Mouse (Mus musculus) left cerebral cortex, postnatal 10 days (tissue): Measurements from ENCODE around the gene Fndc1. TPM values are rescaled to one million over a fixed set of nuclear protein-coding genes. Genes with fewer than 3 reads are reported as not detected.
A peak's percentile ranks its signal among the peaks of the same experiment; 100 is the strongest.

Experiments used
- DNase-seq, 2 experiments: peaks; one replicate each; pipeline ENCODE4 v3.0.0; 2021 to 2022; ENCODE audit warnings: low spot score in 2 of 2, mixed read lengths in 1 of 2; ENCODE audit errors: extremely low spot score in 1 of 2
- intact Hi-C: fragments of 180-260 bp; cut with DNase I; formaldehyde crosslinking; loops from one replicate; pipeline ENCODE4 v1.15.1; 2025
- total RNA-seq, 2 experiments: library from RNA; stranded (reverse); gene quantifications; 2 replicates each; pipeline ENCODE4 v1.2.3; 2021

The Fndc1 gene
- total RNA-seq, 2 experiments from 2014 or later = 10.2 to 10.9 TPM

GRCm38 (mm10) chr17:7827586-7827985 is 484 bp upstream of the Fndc1 start:
- intact Hi-C loops = loop anchor here (2.0 to 10.0 kb wide), 2 partner anchors 223 to 385 kb away; no protein-coding TSS in a partner anchor
- peak in 1 of 2 experiments; percentile 59 for DNase-seq

DNA sequence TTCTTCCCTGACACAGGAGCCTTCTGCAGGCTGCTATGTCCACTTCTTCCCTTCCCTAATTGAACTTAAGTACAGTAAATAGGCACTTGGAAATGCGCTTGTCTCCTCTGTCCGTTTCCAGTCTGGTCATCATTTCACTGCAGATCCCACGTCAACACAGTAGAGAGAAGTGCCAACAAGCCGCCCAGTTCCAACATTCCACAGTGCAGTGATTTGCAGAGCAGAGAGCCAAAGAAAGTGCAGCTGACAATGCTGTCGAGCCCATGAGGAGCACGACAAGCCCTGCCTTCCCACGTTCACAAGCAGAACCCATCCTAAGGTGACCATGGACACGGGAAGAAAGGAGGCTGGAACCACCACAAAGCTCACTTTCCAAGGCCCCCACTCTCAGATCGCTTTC is 1.7 kb downstream of the Fndc1 start:
- intact Hi-C loops = loop anchor here (10.0 kb wide), 1 partner anchor 221 kb away; no protein-coding TSS in a partner anchor
- no peak for DNase-seq

- intact Hi-C loops = loop anchor here (10.0 kb wide), 1 partner anchor 217 kb away; no protein-coding TSS in a partner anchor
- peak; percentile 61 to 67 for DNase-seq
These were observed 5.4 kb downstream of the Fndc1 start for GRCm38 (mm10) chr17:7821553-7822186.

GRCm38 (mm10) chr17:7820176-7820575 is 6.9 kb downstream of the Fndc1 start:
- DNase-seq = no peak
- intact Hi-C loops = loop anchor here (10.0 kb wide), 1 partner anchor 215 kb away; no protein-coding TSS in a partner anchor

DNA sequence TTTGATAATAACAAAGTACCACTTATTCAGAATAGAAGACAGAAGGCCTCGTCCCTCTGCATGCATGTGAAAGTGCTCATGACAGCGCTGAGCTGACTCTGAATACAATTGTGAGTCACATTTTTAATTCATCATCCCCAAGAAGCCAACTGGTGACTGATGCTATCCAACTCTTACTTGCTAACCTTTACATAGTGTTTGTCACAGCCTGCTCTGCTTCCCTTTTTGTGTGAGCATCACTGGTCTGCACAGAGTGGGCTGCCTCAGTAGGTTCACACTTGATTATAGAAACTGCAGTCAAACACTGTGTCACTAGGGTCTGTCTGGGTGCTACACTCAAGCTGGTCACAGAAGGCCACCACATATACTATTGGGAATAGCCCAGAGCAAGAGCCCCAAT is 10.5 kb downstream of the Fndc1 start:
- no peak for DNase-seq
- intact Hi-C loops = no loop called here

GRCm38 (mm10) chr17:7814433-7814832 is 12.7 kb downstream of the Fndc1 start:
- DNase-seq = no peak
- intact Hi-C loops = no loop called here

- intact Hi-C loops = no loop called here
- no peak for DNase-seq
These were observed 19.1 kb downstream of the Fndc1 start for GRCm38 (mm10) chr17:7808043-7808442.

- intact Hi-C loops = no loop called here
- DNase-seq = no peak
These were observed 22.0 kb downstream of the Fndc1 start for GRCm38 (mm10) chr17:7805105-7805504.

GRCm38 (mm10) chr17:7802483-7802882 is 24.6 kb downstream of the Fndc1 start:
- no peak for DNase-seq
- intact Hi-C loops = no loop called here

DNA sequence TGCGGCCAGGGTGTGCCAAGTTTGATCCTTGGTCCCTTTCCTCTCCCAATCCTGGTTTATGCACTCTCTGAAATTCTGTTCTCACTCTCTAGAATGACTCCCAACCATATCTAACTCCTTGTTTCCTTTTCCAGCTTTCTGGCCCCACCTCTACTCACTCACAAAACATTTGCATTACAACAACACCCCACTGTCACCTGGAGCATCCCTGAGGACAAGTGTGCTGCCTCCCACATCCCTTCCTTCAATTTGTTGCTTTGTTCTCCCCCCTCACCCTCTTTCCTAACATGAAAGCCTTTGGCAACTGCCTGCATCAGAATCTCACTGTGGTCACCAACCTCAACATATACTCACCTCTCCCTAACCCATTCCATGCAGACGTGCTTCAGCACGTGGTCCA is 27.2 kb downstream of the Fndc1 start:
- no peak for DNase-seq

DNA sequence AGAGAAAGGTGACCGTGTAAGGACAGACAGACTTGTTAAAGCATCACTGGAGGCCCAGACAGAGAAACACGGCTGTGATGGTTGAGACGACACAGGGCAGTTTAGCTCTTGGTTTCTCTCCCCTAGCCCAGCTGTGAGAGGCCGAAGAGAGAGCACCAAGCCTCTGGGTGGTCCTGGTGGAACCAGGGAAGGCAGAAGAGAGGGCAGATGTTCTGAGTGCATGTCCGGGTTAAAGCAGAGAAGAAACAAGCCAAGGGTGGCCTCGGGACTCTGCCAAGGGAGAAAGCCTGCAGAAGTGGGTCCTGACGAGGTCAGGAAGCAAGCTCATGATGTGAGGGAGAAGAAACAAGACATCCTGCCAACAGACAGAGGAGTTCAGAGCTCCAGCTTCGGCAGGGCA is 31.5 kb downstream of the Fndc1 start:
- intact Hi-C loops = no loop called here
- DNase-seq = no peak

More for the DNA sequence above, 27.2 kb downstream of the Fndc1 start:
- intact Hi-C loops = no loop called here

DNA sequence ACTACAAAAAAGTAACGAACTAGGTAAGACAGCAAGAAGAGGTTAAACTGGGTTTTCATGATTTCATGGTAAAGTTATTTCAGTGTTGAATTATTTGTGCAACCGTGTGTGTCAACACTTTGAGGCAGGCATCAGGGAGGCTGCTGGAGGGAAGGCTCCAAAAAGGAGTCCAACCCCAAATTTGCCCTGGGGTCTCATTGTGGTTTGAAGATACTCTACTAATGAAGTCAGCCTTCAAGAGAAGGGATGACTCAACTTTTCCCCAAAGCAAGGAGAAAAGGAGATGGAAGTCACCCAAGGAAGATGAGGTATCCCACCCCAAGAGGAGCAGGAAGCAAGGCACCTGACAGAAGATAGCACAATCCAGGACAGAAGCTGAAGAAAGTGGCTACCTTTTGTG is 31.9 kb downstream of the Fndc1 start:
- intact Hi-C loops = no loop called here
- DNase-seq = no peak

DNA sequence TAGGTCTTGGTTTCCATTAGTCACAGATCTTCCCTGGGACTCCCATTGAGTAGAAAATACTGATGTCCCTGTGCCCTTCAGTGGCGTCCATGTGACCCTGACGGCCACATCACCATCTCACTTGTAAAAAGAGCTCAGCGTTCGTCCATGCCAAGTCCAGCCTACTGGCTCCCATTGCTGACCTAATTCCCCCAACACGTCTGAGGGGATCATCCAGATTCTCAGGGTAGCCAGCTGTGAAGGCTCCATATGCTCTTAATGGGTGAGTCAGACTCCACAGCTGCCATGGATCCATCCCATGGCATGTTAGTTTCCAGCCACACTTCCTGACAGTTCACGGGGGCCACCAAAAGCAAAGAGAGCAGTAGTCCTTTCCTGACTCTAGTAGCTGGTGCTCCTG is 33.0 kb downstream of the Fndc1 start:
- intact Hi-C loops = no loop called here

DNA sequence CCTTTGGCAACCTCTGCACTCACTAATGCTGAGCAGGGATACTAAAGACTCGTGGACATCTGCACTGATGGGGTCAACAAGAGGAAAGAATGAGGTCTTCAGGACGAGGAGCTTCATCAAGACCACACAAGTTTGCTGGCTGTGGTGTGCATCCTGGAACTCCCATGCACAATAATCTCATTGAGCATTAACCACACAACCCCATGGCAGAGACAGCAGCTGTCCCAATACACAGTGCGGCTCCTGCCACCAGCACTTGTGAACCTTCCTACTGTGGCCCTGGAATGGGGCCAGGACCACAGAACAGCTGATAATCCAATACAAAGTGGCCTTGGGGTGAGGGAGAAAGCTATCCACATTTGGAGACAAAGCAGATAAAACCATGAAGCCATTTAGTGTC is 36.6 kb downstream of the Fndc1 start:
- intact Hi-C loops = no loop called here
- DNase-seq = no peak

More for the DNA sequence above, 33.0 kb downstream of the Fndc1 start:
- DNase-seq = no peak

DNA sequence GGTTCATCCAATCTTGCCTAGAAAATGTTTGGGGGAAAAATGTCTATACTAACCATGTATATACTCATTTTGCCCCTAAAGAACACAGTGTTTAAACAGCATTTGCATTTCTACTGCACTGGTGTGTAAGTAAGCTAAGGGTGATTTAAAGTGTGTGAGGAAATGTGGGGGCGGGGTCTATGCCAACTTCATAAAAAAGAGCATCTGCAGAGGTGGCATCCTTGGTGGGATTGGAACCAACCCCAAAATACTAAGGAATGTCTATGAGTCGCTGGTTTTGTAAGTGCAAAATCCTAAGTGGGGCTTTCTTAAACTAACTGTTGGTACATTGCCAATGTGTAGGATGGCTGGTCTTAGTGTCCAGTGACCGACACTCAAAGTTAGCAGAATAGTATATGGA is 53.0 kb downstream of the Fndc1 start:
- DNase-seq = no peak
- intact Hi-C loops = no loop called here

GRCm38 (mm10) chr17:7759786-7760185 is 67.3 kb downstream of the Fndc1 start:
- intact Hi-C loops = no loop called here

DNA sequence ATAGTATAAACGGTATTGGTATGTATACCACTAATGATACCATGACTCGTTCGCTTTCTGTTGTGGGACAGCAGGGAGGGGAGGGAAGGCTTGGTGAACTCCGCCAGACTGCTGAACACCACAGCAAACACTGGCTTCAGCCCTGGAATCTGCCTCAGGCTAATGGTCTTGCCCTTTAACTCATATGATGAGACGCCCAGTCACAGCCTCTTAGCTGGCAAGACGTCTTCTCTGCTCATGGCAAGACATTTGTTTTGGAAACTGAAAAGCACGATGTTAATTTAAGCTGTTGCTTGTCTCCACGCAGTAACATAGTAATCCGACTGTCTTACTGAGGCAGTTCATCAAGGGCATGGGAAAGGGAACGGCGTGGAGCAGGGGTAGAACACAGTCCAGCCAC is 72.1 kb downstream of the Fndc1 start:
- intact Hi-C loops = no loop called here

More at GRCm38 (mm10) chr17:7759786-7760185, 67.3 kb downstream of the Fndc1 start:
- DNase-seq = no peak

DNA sequence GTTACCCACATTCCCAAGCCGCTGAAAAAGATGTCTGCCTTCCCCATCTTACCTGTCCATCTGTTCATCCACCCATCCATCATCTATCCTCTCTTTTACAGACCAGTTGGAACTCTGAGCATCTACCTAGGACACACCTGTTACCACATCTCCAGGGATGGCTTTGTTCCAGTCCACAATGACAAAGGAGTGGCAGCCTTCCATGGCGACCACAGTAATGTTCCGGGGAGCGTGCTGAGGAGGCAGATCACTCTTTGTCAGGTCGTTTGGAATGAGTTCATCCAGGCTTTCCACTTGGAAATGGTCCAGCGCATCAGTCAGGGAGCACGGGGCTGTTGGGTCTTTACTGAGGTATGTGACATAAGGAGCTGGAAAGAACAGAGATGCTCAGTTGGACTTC is 73.7 kb downstream of the Fndc1 start:
- no peak for DNase-seq
- intact Hi-C loops = no loop called here

More for the DNA sequence above, 72.1 kb downstream of the Fndc1 start:
- DNase-seq = no peak

DNA sequence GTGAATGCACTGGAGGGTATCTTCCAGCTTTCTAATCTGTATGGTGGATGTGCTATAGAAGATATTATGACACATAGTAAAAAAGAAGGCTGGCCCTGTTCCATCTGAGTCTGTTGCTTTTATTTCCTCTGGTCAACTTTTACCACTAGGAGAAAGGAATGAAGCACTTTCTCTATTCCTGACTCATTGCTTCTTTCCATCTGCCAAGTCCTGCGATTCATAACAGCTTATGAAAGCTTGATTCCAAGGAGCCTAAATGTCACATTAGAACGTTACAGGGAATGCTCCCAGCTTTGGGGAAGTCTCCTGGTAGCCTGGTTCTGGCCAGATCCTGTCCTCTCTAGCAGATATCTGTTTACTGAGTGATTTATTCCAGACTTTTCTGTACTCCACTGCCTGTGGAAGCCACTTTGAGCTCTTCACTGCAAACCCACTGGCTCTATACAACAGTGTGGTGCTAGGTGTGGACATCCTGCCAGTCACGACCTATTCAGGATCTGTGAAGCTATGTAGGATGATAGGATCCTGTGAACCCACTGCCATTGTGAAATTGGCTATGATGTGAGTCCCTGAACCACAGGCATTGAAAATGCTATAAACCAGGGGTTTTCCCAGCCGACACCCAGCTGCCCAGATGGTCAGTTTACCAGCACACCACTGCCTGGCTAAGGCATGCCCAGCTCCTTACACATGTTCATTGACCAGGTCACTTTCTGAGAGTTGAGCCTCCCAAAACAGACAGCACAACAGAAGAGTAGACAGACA is 77.9 kb downstream of the Fndc1 start:
- intact Hi-C loops = no loop called here
- no peak for DNase-seq

DNA sequence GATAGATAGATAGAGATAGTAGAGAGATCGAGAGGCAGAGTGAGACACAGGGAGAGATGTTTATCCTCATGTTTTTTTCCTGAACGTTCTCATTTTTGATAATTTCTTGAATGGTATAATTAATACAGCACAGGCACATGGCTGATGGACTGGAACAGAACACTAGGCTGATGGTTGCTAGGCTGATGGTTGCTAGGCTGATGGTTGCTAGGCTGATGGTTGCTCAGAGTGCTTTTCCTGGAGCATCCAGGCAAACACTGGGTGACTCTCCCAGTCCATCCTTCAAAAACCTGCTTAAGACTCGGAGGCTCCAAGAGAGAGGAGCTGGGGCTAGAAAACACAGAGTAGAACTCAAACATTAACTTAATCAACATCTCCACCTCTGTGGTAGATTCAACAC is 80.3 kb downstream of the Fndc1 start:
- intact Hi-C loops = no loop called here
- DNase-seq = peak in 1 of 2 experiments; percentile 44
